Mouse (Mus musculus): Measurements from ENCODE around the gene Sbk3.

- no peak for TF ChIP-seq POLR2A (IDR thresholded peaks at IDR 0.05; ENCODE audit: low read depth, low read length)
- TF ChIP-seq CTCF (IDR thresholded peaks at IDR 0.05; ENCODE audit: extremely low read depth, insufficient read depth, insufficient read length, insufficient replicate concordance) = no peak
Measured at GRCm38 (mm10) chr7:4918681-4919080, 52.3 kb downstream of the Sbk3 start.

Data from spleen, adult 2 months (tissue).